In genomic region chr4:130745561-130746306, GRCm38 (mm10) we compare ENCODE assay signal across 11 mouse cellular contexts. TPM values are rescaled to one million over a fixed set of nuclear protein-coding genes. Genes with fewer than 3 reads are reported as not detected.
DNase-seq lines count a peak whose midpoint lies in the region; ATAC-seq and TF ChIP-seq lines count a peak whose summit lies in the region.
"Had no signal": no experiment of that assay in that cellular context is flagged by ENCODE, and none has a peak within 500 bp of the region (broad histone marks: within the 10 kb centered on the region; RNA-seq: fewer than 3 reads in every experiment).

No protein-coding gene starts in this region.

- no peak for TF ChIP-seq CTCF in lung, adult 2 months (IDR thresholded peaks at IDR 0.05; ENCODE audit: insufficient read depth, low read length)

- no peak overlapping the region for H3K4me2 ChIP-seq in heart, embryonic 12.5 days
- H3K4me2 ChIP-seq: hindbrain, embryonic 15.5 days; midbrain, embryonic 11.5 days had no signal

- DNase-seq in heart, adult 18-20 months: peak; percentile 53 to 59
- peak; percentile 59 for DNase-seq in adrenal gland, postnatal 25 days
- peak; percentile 65 to 76 for DNase-seq in kidney, postnatal 36 days
- peak; percentile 91 for DNase-seq in right cerebral cortex, adult 18-20 months
- DNase-seq in lung, adult 2 months: no peak
- no peak for DNase-seq in embryo, embryonic 11 days
- DNase-seq: cerebellum, postnatal 10 days had no signal

- no peak overlapping the region for H3K9ac ChIP-seq in heart, embryonic 12.5 days
- H3K9ac ChIP-seq: hindbrain, embryonic 15.5 days had no signal

- H3K36me3 ChIP-seq in heart, embryonic 12.5 days: peaks cover 94% of the 10 kb centered on the region

- WGBS in heart, embryonic 12.5 days: 84% methylated on average over 5 of the region's 5 CpGs
- WGBS in lung, adult 2 months: 64% methylated on average over 5 of the region's 5 CpGs

- H3K27me3 ChIP-seq in heart, embryonic 12.5 days (replicated peaks): no peaks in the 10 kb centered on the region
- H3K27me3 ChIP-seq: hindbrain, embryonic 15.5 days had no signal

- no peaks in the 10 kb centered on the region for H3K9me3 ChIP-seq in heart, embryonic 12.5 days (replicated peaks)
- H3K9me3 ChIP-seq: hindbrain, embryonic 15.5 days had no signal

- ATAC-seq in heart, embryonic 12.5 days (ENCODE audit: insufficient number of reproducible peaks, low FRiP score): no peak
- no peak for ATAC-seq in inflammation-experienced regulatory T-cells, adult 6 months

- no peak for TF ChIP-seq POLR2A in lung, adult 2 months (IDR thresholded peaks at IDR 0.05; ENCODE audit: borderline replicate concordance, extremely low read depth, low read depth, low read length)

- H3K4me3 ChIP-seq in heart, embryonic 12.5 days: no peak overlapping the region
- no peak overlapping the region for H3K4me3 ChIP-seq in lung, adult 2 months (replicated peaks; ENCODE audit: extremely low read depth, low read depth, low read length)
- H3K4me3 ChIP-seq: hindbrain, embryonic 15.5 days had no signal

- peaks cover 4% of the 10 kb centered on the region; the same call in 1 of the 2 replicates for H3K4me1 ChIP-seq in heart, embryonic 12.5 days (replicated peaks)
- no peaks in the 10 kb centered on the region for H3K4me1 ChIP-seq in lung, adult 2 months (ENCODE audit: control insufficient read depth, insufficient read depth, low read length)

- H3K27ac ChIP-seq in heart, embryonic 12.5 days (ENCODE audit: poor library complexity, severe bottlenecking): no peak overlapping the region
- H3K27ac ChIP-seq: hindbrain, embryonic 15.5 days had no signal

RNA-seq across cellular contexts. Expression of gene Sdc3, which starts 46.6 kb away (rescaled TPM):
- 10 to 100 TPM; 37.1 to 38.2 TPM for total RNA-seq in heart, adult 18-20 months (2021)
- 35.9 and 38.7 TPM in 2 replicates for polyA plus RNA-seq in heart, embryonic 12.5 days (2016; fragmentation: Nextera tagmentation; extraction: Ambion mirVana)
- 425 and 496 TPM in 2 replicates for total RNA-seq in adrenal gland, postnatal 25 days (2021)
- polyA plus RNA-seq in lung, adult 2 months (2012; rRNA removed): 113 and 146 TPM in 2 replicates
- under 1 TPM; 0.36 to 0.78 (median 0.75) TPM for polyA plus RNA-seq in inflammation-experienced regulatory T-cells, adult 6 months (2017; shearing (Covaris generic))

Comparison
In these comparisons a context has a peak if more than half of its experiments do, and no peak if none do; other contexts are left out.
1. DNase-seq: peak in heart, adult 18-20 months (2 of 2), adrenal gland, postnatal 25 days (single experiment), kidney, postnatal 36 days (2 of 2) and right cerebral cortex, adult 18-20 months (single experiment); none in lung, adult 2 months (single experiment) and embryo, embryonic 11 days (single experiment).
2. RNA of gene Sdc3, which starts 46.6 kb away (polyA plus RNA-seq): 113 to 146 TPM in lung, adult 2 months and 35.9 to 38.7 TPM in heart, embryonic 12.5 days; 0.36 to 0.78 TPM in inflammation-experienced regulatory T-cells, adult 6 months; every median in the first group is over 10 times any median in the second.